Mouse (Mus musculus) kidney, adult 2 months (tissue): ENCODE data around the gene Slc25a44.

Experiments
- CTCF ChIP-seq: fragments of 200-500 bp; conservative IDR thresholded peaks from 2 replicates; pipeline ENCODE4 v1.5.1; 2011; ENCODE audit warnings: low read depth, mild to moderate bottlenecking, control low read depth, low read length, moderate library complexity, mixed read lengths; ENCODE audit not compliant: insufficient read depth, insufficient read length
- POLR2A ChIP-seq: fragments of 200-500 bp; IDR thresholded peaks from one replicate; pipeline ENCODE4 v1.6.1; 2011; ENCODE audit warnings: low read depth, low read length, control low read depth

DNA sequence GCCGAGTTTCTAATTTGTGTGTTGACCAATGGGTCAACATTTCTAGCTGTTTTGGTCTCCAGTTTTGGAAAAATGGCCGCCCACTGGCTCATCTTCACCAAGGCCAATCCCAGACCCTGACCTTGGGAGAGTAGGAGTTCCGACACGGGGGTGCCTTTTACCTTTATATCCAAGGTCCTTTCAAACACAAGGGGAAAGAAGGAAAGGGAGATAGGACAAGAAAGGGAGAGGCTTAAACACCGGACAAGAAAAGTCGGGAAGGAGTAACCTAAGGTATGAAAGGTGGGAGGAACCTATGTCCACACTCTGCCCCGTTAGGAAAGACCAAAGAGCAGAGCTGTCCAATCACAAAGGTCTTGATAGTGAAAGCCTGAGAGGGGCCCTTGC, 14.3 kb downstream of the Slc25a44 start:
- TF ChIP-seq CTCF (no peak), POLR2A (no peak)
